Mouse (Mus musculus) ES-E14 (cell line): ENCODE measurements at regions not wholly inside any gene's neighbourhood (a gene's known extent, or its start where the extent isn't known, plus 50 kb on each side); places are given as distances from the start of the nearest gene placed in this dataset.

Experiments
- DNase-seq: peaks from one replicate; pipeline ENCODE4 v3.0.0-alpha.2; 2013; ENCODE audit warnings: low read depth, low spot score
- H3K27ac ChIP-seq: 2 replicates; pipeline ENCODE4 v1.5.1; 2012; ENCODE audit warnings: low read depth, mild to moderate bottlenecking, low read length, moderate library complexity, mixed read lengths; ENCODE audit not compliant: poor library complexity, insufficient read depth, severe bottlenecking
- H3K36me3 ChIP-seq: 2 replicates; pipeline ENCODE4 v1.6.1; 2012; ENCODE audit warnings: mild to moderate bottlenecking, low read length, moderate library complexity, mixed read lengths; ENCODE audit not compliant: control insufficient read depth, poor library complexity, insufficient read depth, severe bottlenecking
- H3K4me1 ChIP-seq, 2 experiments: fragments of 150-350 bp in 1 of 2; sonication (generic) in 1 of 2; 2 replicates each; pipeline ENCODE4 v1.6.1; 2012; ENCODE audit warnings: low read length in 2 of 2, mild to moderate bottlenecking in 1 of 2, mixed read lengths in 1 of 2; ENCODE audit not compliant: control insufficient read depth in 2 of 2, insufficient read depth in 2 of 2, poor library complexity in 1 of 2
- H3K4me3 ChIP-seq, 2 experiments: fragments of 150-350 bp in 1 of 2; sonication (generic) in 1 of 2; 2 replicates each; pipeline ENCODE4 v1.5.1; 2012; ENCODE audit warnings: low read length in 2 of 2, low read depth in 1 of 2, mild to moderate bottlenecking in 1 of 2, mixed read lengths in 1 of 2; ENCODE audit not compliant: insufficient read depth in 1 of 2, poor library complexity in 1 of 2, severe bottlenecking in 1 of 2
- H3K9ac ChIP-seq: 2 replicates; pipeline ENCODE4 v1.6.1; 2012; ENCODE audit warnings: low read depth, mild to moderate bottlenecking, low read length, mixed read lengths; ENCODE audit not compliant: poor library complexity, insufficient read depth, severe bottlenecking
- H3K9me3 ChIP-seq: fragments of 150-350 bp; sonication (generic); 2 replicates; pipeline ENCODE4 v1.6.1; 2012; ENCODE audit warnings: low read depth, mild to moderate bottlenecking, low read length; ENCODE audit not compliant: control insufficient read depth, insufficient read depth
- CHD2 ChIP-seq: IDR thresholded peaks from 2 replicates; pipeline ENCODE4 v1.6.1; 2014; ENCODE audit warnings: mild to moderate bottlenecking, low read depth, low read length, inconsistent platforms
- HCFC1 ChIP-seq: IDR thresholded peaks from 2 replicates; pipeline ENCODE4 v1.6.1; 2012; ENCODE audit warnings: low read length, inconsistent platforms, borderline replicate concordance; ENCODE audit not compliant: insufficient read depth
- MAFK ChIP-seq: IDR thresholded peaks from 2 replicates; pipeline ENCODE4 v1.6.1; 2014; ENCODE audit warnings: mild to moderate bottlenecking, low read depth, low read length, inconsistent platforms; ENCODE audit not compliant: insufficient read depth
- ZC3H11A ChIP-seq: IDR thresholded peaks from 2 replicates; pipeline ENCODE4 v1.6.1; 2012; ENCODE audit warnings: low read depth, mild to moderate bottlenecking, inconsistent platforms, low read length, borderline replicate concordance
- ZNF384 ChIP-seq: IDR thresholded peaks from 2 replicates; pipeline ENCODE4 v1.6.1; 2012; ENCODE audit warnings: low read depth, low read length, inconsistent platforms
- in situ Hi-C, 2 experiments: fragments of 600-800 bp; cut with MboI; formaldehyde crosslinking; loops; one replicate each; pipeline ENCODE4 v1.15.1; 2025; ENCODE audit warnings: low sequenced_read_pairs in 2 of 2, inconsistent platforms in 1 of 2; ENCODE audit not compliant: unreplicated experiment in 2 of 2

- no peak for TF ChIP-seq ZNF384
- no peak for TF ChIP-seq HCFC1
- no peak for TF ChIP-seq ZC3H11A
- TF ChIP-seq MAFK: no peak
- no peak for TF ChIP-seq CHD2
- H3K27ac ChIP-seq: no peak overlapping the region
- in situ Hi-C loops: no loop called here
- no peaks in the 10 kb centered on the region for H3K36me3 ChIP-seq
- H3K4me3 ChIP-seq: no peak overlapping the region
- H3K4me1 ChIP-seq: no peaks in the 10 kb centered on the region
- no peak overlapping the region for H3K9ac ChIP-seq
- no peaks in the 10 kb centered on the region for H3K9me3 ChIP-seq
- no peak for DNase-seq
Observed at GRCm38 (mm10) chr9:14213283-14213682, 61.6 kb upstream of the Sesn3 start.

- Histone ChIP-seq H3K4me1 (no peaks in the 10 kb centered on the region), H3K4me3 (no peak overlapping the region), H3K27ac (no peak overlapping the region), H3K9ac (no peak overlapping the region), H3K9me3 (no peaks in the 10 kb centered on the region), H3K36me3 (no peaks in the 10 kb centered on the region)
- in situ Hi-C loops: no loop called here
- DNase-seq: no peak
- TF ChIP-seq ZC3H11A: no peak
- no peak for TF ChIP-seq MAFK
- TF ChIP-seq ZNF384: no peak
- no peak for TF ChIP-seq CHD2
- TF ChIP-seq HCFC1: no peak
Observed at GRCm38 (mm10) chr9:14215171-14215782, 59.6 kb upstream of the Sesn3 start.

GRCm38 (mm10) chr9:14215961-14216360 lies 58.9 kb upstream of the Sesn3 start:
- no peaks in the 10 kb centered on the region for H3K9me3 ChIP-seq
- no peaks in the 10 kb centered on the region for H3K36me3 ChIP-seq
- no peak overlapping the region for H3K4me3 ChIP-seq
- no peaks in the 10 kb centered on the region for H3K4me1 ChIP-seq
- H3K27ac ChIP-seq: no peak overlapping the region
- H3K9ac ChIP-seq: no peak overlapping the region
- no peak for TF ChIP-seq HCFC1
- no peak for DNase-seq
- in situ Hi-C loops: no loop called here

GRCm38 (mm10) chr9:14222936-14223335 lies 51.9 kb upstream of the Sesn3 start:
- Histone ChIP-seq H3K4me1 (no peaks in the 10 kb centered on the region), H3K9ac (no peak overlapping the region), H3K27ac (no peak overlapping the region), H3K36me3 (no peaks in the 10 kb centered on the region), H3K9me3 (no peaks in the 10 kb centered on the region), H3K4me3 (no peak overlapping the region)
- DNase-seq: no peak
- in situ Hi-C loops: no loop called here
- no peak for TF ChIP-seq ZNF384
- TF ChIP-seq CHD2: no peak
- TF ChIP-seq ZC3H11A: no peak
